Mouse (Mus musculus): ENCODE measurements at regions not wholly inside any gene's neighbourhood (a gene's known extent, or its start where the extent isn't known, plus 50 kb on each side); places are given as distances from the start of the nearest gene placed in this dataset.
A peak's percentile ranks its signal among the peaks of the same experiment; 100 is the strongest.

DNA sequence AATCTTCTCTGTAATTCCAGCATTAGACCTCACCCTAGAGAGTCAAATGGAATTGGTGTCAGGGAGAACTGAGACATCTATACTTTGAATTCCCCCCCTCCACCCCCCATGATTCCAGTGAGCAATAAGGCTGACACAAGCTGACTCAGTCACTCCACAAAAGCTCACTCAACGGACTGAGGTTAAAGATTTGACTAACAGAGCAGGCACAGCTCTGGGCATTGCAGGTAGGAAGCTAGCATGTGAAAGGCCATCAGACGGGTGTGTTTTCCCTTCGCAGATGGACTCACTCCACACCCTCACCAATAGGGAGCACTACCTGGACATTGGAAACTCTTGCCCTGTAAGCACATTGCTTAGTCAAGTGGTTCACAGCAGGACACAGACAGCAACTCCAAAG, 469.2 kb upstream of the Smim15 start:
- no peaks in the 10 kb centered on the region for H3K36me3 ChIP-seq (ENCODE audit: insufficient read depth)
- H3K4me3 ChIP-seq (ENCODE audit: low read depth, low read length) = no peak overlapping the region
- H3K27me3 ChIP-seq (ENCODE audit: insufficient read depth, low read length) = no peaks in the 10 kb centered on the region
- ATAC-seq (ENCODE audit: insufficient read depth) (no peak), DNase-seq (no peak)
- 77% methylated on average over 3 of the region's 3 CpGs for WGBS
- H3K27ac ChIP-seq (ENCODE audit: low read depth) = no peak overlapping the region
- H3K9me3 ChIP-seq (ENCODE audit: low read depth, low read length) = no peaks in the 10 kb centered on the region
- H3K4me2 ChIP-seq = no peak overlapping the region
- H3K9ac ChIP-seq = no peak overlapping the region
- TF ChIP-seq CTCF (IDR thresholded peaks at IDR 0.05; ENCODE audit: low read depth) = no peak
- H3K4me1 ChIP-seq (ENCODE audit: insufficient read depth) = no peaks in the 10 kb centered on the region

GRCm38 (mm10) chr13:107573499-107574355, 470.5 kb upstream of the Smim15 start:
- Histone ChIP-seq H3K4me2 (no peak overlapping the region), H3K36me3 (ENCODE audit: insufficient read depth) (no peaks in the 10 kb centered on the region), H3K27me3 (ENCODE audit: insufficient read depth, low read length) (no peaks in the 10 kb centered on the region), H3K9ac (no peak overlapping the region), H3K4me1 (ENCODE audit: insufficient read depth) (no peaks in the 10 kb centered on the region), H3K27ac (ENCODE audit: low read depth) (no peak overlapping the region), H3K4me3 (ENCODE audit: low read depth, low read length) (no peak overlapping the region), H3K9me3 (ENCODE audit: low read depth, low read length) (no peaks in the 10 kb centered on the region)
- WGBS = 75% methylated on average over 9 of the region's 9 CpGs
- ATAC-seq (ENCODE audit: insufficient read depth) (no peak), DNase-seq (no peak)
- no peak for TF ChIP-seq CTCF (IDR thresholded peaks at IDR 0.05; ENCODE audit: low read depth)

DNA sequence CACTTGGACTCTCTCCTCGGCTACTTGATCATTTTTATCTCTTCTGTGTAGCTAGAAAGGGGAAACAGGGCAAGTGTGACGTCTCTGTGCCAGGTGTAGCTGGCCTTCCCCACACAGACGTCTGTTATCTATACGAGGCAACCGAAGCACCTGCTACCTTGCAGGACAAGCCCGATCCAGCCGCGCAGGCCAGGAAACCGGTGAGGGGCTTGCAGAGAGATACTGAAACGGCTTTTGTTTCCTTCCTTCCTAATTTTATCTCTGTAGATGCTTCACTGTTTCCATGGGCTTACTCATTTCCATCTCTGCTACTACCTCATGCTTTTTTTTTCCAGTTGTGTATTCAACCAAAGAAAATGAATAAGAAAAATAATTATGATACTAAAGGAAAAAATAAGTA, 472.7 kb upstream of the Smim15 start:
- no peak overlapping the region for H3K4me2 ChIP-seq
- H3K9ac ChIP-seq = no peak overlapping the region
- TF ChIP-seq CTCF (IDR thresholded peaks at IDR 0.05; ENCODE audit: low read depth) = no peak
- H3K9me3 ChIP-seq (ENCODE audit: low read depth, low read length) = no peaks in the 10 kb centered on the region
- no peaks in the 10 kb centered on the region for H3K36me3 ChIP-seq (ENCODE audit: insufficient read depth)
- WGBS = 64% methylated on average over 10 of the region's 10 CpGs
- ATAC-seq (ENCODE audit: insufficient read depth) (no peak), DNase-seq (no peak)
- no peak overlapping the region for H3K27ac ChIP-seq (ENCODE audit: low read depth)
- H3K4me1 ChIP-seq (ENCODE audit: insufficient read depth) = no peaks in the 10 kb centered on the region
- no peaks in the 10 kb centered on the region for H3K27me3 ChIP-seq (ENCODE audit: insufficient read depth, low read length)
- H3K4me3 ChIP-seq (ENCODE audit: low read depth, low read length) = no peak overlapping the region

DNA sequence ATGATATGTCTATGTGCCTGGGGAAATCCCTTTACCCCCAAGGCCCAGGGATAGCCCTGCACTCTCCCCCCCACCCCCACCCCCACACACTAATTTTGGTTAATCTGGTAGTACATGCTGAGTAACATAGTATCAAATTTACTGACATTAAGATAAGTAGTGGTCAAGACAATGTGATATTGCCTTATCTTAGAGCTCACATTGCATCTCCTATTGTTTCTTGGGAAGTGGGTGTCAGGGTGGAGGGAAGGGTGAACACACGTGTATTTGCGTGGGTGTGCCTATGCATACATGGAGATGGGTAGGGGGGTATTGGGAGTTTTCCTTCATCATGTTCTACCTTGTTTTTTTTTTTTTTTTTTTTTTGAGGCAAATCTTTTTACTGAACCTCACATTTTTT, 474.8 kb upstream of the Smim15 start:
- ATAC-seq (ENCODE audit: insufficient read depth) (no peak), DNase-seq (no peak)
- H3K9me3 ChIP-seq (ENCODE audit: low read depth, low read length) = no peaks in the 10 kb centered on the region
- H3K4me1 ChIP-seq (ENCODE audit: insufficient read depth) = no peaks in the 10 kb centered on the region
- H3K36me3 ChIP-seq (ENCODE audit: insufficient read depth) = no peaks in the 10 kb centered on the region
- no peaks in the 10 kb centered on the region for H3K27me3 ChIP-seq (ENCODE audit: insufficient read depth, low read length)
- 74% methylated on average over 2 of the region's 2 CpGs for WGBS
- H3K4me2 ChIP-seq = no peak overlapping the region
- no peak for TF ChIP-seq CTCF (IDR thresholded peaks at IDR 0.05; ENCODE audit: low read depth)
- H3K9ac ChIP-seq = no peak overlapping the region
- no peak overlapping the region for H3K27ac ChIP-seq (ENCODE audit: low read depth)
- H3K4me3 ChIP-seq (ENCODE audit: low read depth, low read length) = no peak overlapping the region

DNA sequence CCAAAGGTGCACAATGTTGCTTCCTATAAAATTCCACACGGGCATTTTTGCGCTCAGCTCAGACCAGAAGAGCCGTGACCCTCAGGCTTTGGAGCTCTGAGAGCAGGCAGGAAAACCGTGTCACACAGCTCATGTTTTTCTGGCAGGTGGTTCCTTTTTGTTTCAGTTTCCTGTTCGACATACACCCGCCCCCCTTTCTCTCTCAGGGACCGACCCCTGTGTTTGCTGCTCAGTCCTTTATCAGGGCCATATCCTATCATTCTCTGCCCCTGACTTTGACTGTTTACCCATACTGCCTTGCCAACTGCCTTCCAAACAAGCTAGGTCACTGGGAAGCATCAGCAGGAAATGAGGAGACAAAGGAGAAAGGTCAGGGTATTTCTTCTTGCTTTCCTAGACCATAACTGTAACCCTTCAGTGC, 475.5 kb upstream of the Smim15 start:
- no peaks in the 10 kb centered on the region for H3K36me3 ChIP-seq (ENCODE audit: insufficient read depth)
- peak; percentile 54 for DNase-seq
- TF ChIP-seq CTCF (IDR thresholded peaks at IDR 0.05; ENCODE audit: low read depth) = no peak
- H3K4me1 ChIP-seq (ENCODE audit: insufficient read depth) = no peaks in the 10 kb centered on the region
- no peaks in the 10 kb centered on the region for H3K27me3 ChIP-seq (ENCODE audit: insufficient read depth, low read length)
- H3K9me3 ChIP-seq (ENCODE audit: low read depth, low read length) = no peaks in the 10 kb centered on the region
- WGBS = 36% methylated on average over 7 of the region's 7 CpGs
- peak; percentile 82; the same call in 1 of the 2 replicates for ATAC-seq (ENCODE audit: insufficient read depth)
- H3K4me2 ChIP-seq = no peak overlapping the region
- H3K4me3 ChIP-seq (ENCODE audit: low read depth, low read length) = no peak overlapping the region
- 0 out of 2 replicates have a peak overlapping the region, but pooled peaks have one; percentile 47 for H3K27ac ChIP-seq (ENCODE audit: low read depth)
- no peak overlapping the region for H3K9ac ChIP-seq

GRCm38 (mm10) chr13:107562463-107562862, 481.8 kb upstream of the Smim15 start:
- H3K36me3 ChIP-seq (ENCODE audit: insufficient read depth) = no peaks in the 10 kb centered on the region
- H3K9me3 ChIP-seq (ENCODE audit: low read depth, low read length) = no peaks in the 10 kb centered on the region
- no peak overlapping the region for H3K27ac ChIP-seq (ENCODE audit: low read depth)
- WGBS = 84% methylated on average over 1 of the region's 1 CpGs
- no peaks in the 10 kb centered on the region for H3K27me3 ChIP-seq (ENCODE audit: insufficient read depth, low read length)
- no peak overlapping the region for H3K9ac ChIP-seq
- ATAC-seq (ENCODE audit: insufficient read depth) = no peak
- no peak overlapping the region for H3K4me2 ChIP-seq
- H3K4me3 ChIP-seq (ENCODE audit: low read depth, low read length) = no peak overlapping the region
- no peaks in the 10 kb centered on the region for H3K4me1 ChIP-seq (ENCODE audit: insufficient read depth)
- TF ChIP-seq CTCF (IDR thresholded peaks at IDR 0.05; ENCODE audit: low read depth) = no peak
- DNase-seq = no peak

- 42% methylated on average over 2 of the region's 2 CpGs for WGBS
- Histone ChIP-seq H3K27me3 (ENCODE audit: insufficient read depth, low read length) (no peaks in the 10 kb centered on the region), H3K4me3 (ENCODE audit: low read depth, low read length) (no peak overlapping the region), H3K4me1 (ENCODE audit: insufficient read depth) (no peaks in the 10 kb centered on the region), H3K9ac (no peak overlapping the region), H3K9me3 (ENCODE audit: low read depth, low read length) (no peaks in the 10 kb centered on the region), H3K27ac (ENCODE audit: low read depth) (no peak overlapping the region), H3K4me2 (no peak overlapping the region), H3K36me3 (ENCODE audit: insufficient read depth) (no peaks in the 10 kb centered on the region)
- DNase-seq (no peak), ATAC-seq (ENCODE audit: insufficient read depth) (no peak)
- TF ChIP-seq CTCF (IDR thresholded peaks at IDR 0.05; ENCODE audit: low read depth) = no peak
These were observed 482.7 kb upstream of the Smim15 start for GRCm38 (mm10) chr13:107561529-107561928.

Measured in lung, embryonic 14.5 days (tissue).